8 mouse cellular contexts compared by ENCODE assay signal in genomic region chr17:71485791-71486230, GRCm38 (mm10). TPM values are rescaled to one million over a fixed set of nuclear protein-coding genes. Genes with fewer than 3 reads are reported as not detected.
DNase-seq lines count a peak whose midpoint lies in the region; ATAC-seq and TF ChIP-seq lines count a peak whose summit lies in the region.

No protein-coding gene starts in this region.

- TF ChIP-seq CTCF in bone marrow, adult 2 months (IDR thresholded peaks at IDR 0.05; ENCODE audit: control insufficient read depth, insufficient read depth, low read length), result no peak
- TF ChIP-seq CTCF in olfactory bulb, adult 2 months (IDR thresholded peaks at IDR 0.05; ENCODE audit: insufficient read depth, low read depth, low read length), result no peak

- H3K27ac ChIP-seq in forebrain, embryonic 13.5 days, result no peak overlapping the region
- H3K27ac ChIP-seq in forebrain, embryonic 10.5 days, result no peak overlapping the region
- peak overlapping the region; percentile 96 for H3K27ac ChIP-seq in bone marrow, adult 2 months (ENCODE audit: control insufficient read depth, insufficient read depth, low read depth, low read length, poor library complexity)
- H3K27ac ChIP-seq in liver, embryonic 12.5 days, result peak overlapping the region; percentile 55; the same call in 1 of the 2 replicates
- H3K27ac ChIP-seq in olfactory bulb, adult 2 months (ENCODE audit: insufficient read depth, low read depth, low read length), result peak overlapping the region; percentile 69; the same call in 1 of the 2 replicates

- H3K9me3 ChIP-seq in forebrain, embryonic 13.5 days (replicated peaks), result no peaks in the 10 kb centered on the region
- H3K9me3 ChIP-seq in forebrain, embryonic 10.5 days, result no peaks in the 10 kb centered on the region
- H3K9me3 ChIP-seq in liver, embryonic 12.5 days (replicated peaks), result no peaks in the 10 kb centered on the region

- H3K4me3 ChIP-seq in forebrain, embryonic 13.5 days, result no peak overlapping the region
- no peak overlapping the region for H3K4me3 ChIP-seq in forebrain, embryonic 10.5 days
- H3K4me3 ChIP-seq in bone marrow, adult 2 months (replicated peaks; ENCODE audit: control insufficient read depth, low read depth, low read length), result peak overlapping the region; percentile 59
- peak overlapping the region; percentile 43 for H3K4me3 ChIP-seq in liver, embryonic 12.5 days
- H3K4me3 ChIP-seq in olfactory bulb, adult 2 months (ENCODE audit: insufficient read depth, low read depth, low read length), result no peak overlapping the region

- H3K9ac ChIP-seq in forebrain, embryonic 13.5 days, result no peak overlapping the region
- H3K9ac ChIP-seq in liver, embryonic 12.5 days, result peak overlapping the region; percentile 57

- ATAC-seq in forebrain, embryonic 13.5 days, result no peak
- ATAC-seq in liver, embryonic 12.5 days, result no peak
- ATAC-seq in frontal cortex, adult (ENCODE audit: low TSS enrichment), result no peak

- H3K36me3 ChIP-seq in forebrain, embryonic 13.5 days (ENCODE audit: poor library complexity, severe bottlenecking), result no peaks in the 10 kb centered on the region
- no peaks in the 10 kb centered on the region for H3K36me3 ChIP-seq in forebrain, embryonic 10.5 days (replicated peaks)
- H3K36me3 ChIP-seq in liver, embryonic 12.5 days, result no peaks in the 10 kb centered on the region

- no peak for DNase-seq in forebrain, embryonic 10.5 days (ENCODE audit: extremely low spot score, low spot score)
- peak; percentile 14 for DNase-seq in heart, postnatal 4 days
- DNase-seq in adrenal gland, postnatal 10 days, result no peak

- 65% methylated on average over 12 of the region's 12 CpGs for WGBS in forebrain, embryonic 13.5 days
- WGBS in forebrain, embryonic 10.5 days, result 75% methylated on average over 12 of the region's 12 CpGs
- WGBS in bone marrow, adult 2 months, result under 1% methylated on average over 12 of the region's 12 CpGs
- 36% methylated on average over 12 of the region's 12 CpGs for WGBS in liver, embryonic 12.5 days (ENCODE audit: insufficient replicate concordance)
- 48% methylated on average over 12 of the region's 12 CpGs for WGBS in olfactory bulb, adult 2 months

- H3K27me3 ChIP-seq in forebrain, embryonic 13.5 days, result no peaks in the 10 kb centered on the region
- H3K27me3 ChIP-seq in forebrain, embryonic 10.5 days (ENCODE audit: poor library complexity, severe bottlenecking), result peaks cover 4% of the 10 kb centered on the region; the same call in 1 of the 2 replicates
- H3K27me3 ChIP-seq in liver, embryonic 12.5 days (replicated peaks), result no peaks in the 10 kb centered on the region; the same call in 1 of the 2 replicates

- TF ChIP-seq POLR2A in bone marrow, adult 2 months (IDR thresholded peaks at IDR 0.05; ENCODE audit: borderline replicate concordance, control insufficient read depth, low read depth, low read length), result no peak
- no peak for TF ChIP-seq POLR2A in olfactory bulb, adult 2 months (IDR thresholded peaks at IDR 0.05; ENCODE audit: insufficient read depth, low read depth, low read length)

- 0 out of 2 replicates have a peak, but pooled peaks cover 6% of the 10 kb centered on the region for H3K4me1 ChIP-seq in forebrain, embryonic 13.5 days
- peaks cover 19% of the 10 kb centered on the region for H3K4me1 ChIP-seq in forebrain, embryonic 10.5 days
- H3K4me1 ChIP-seq in bone marrow, adult 2 months (ENCODE audit: control insufficient read depth, insufficient read depth, low read length), result no peaks in the 10 kb centered on the region; the same call in 1 of the 2 replicates
- H3K4me1 ChIP-seq in liver, embryonic 12.5 days, result peaks cover 30% of the 10 kb centered on the region
- peaks cover 3% of the 10 kb centered on the region for H3K4me1 ChIP-seq in olfactory bulb, adult 2 months (ENCODE audit: control insufficient read depth, insufficient read depth, low read length)

- H3K4me2 ChIP-seq in forebrain, embryonic 13.5 days, result peak overlapping the region; percentile 5; the same call in 1 of the 2 replicates
- H3K4me2 ChIP-seq in liver, embryonic 12.5 days, result peak overlapping the region; percentile 65

RNA-seq across cellular contexts. Expression of gene Smchd1, which starts 10.7 kb away (rescaled TPM):
- 68.9 and 77.3 TPM in 2 replicates for polyA plus RNA-seq in forebrain, embryonic 13.5 days (2015; fragmentation: Nextera tagmentation; extraction: Ambion mirVana)
- polyA plus RNA-seq in forebrain, embryonic 10.5 days (2016; fragmentation: Nextera tagmentation; extraction: Ambion mirVana), result 80.0 and 83.1 TPM in 2 replicates
- polyA plus RNA-seq in bone marrow, adult 2 months (2011; ENCODE audit: insufficient read depth, insufficient read length, low replicate concordance, missing spikeins), result 27.5 and 35.0 TPM in 2 replicates
- 10 to 100 TPM; 33.8 to 36.2 TPM for total RNA-seq in heart, postnatal 4 days (2021)
- 49.4 and 50.1 TPM in 2 replicates for polyA plus RNA-seq in liver, embryonic 12.5 days (2016; fragmentation: Nextera tagmentation; extraction: Ambion mirVana)
- polyA plus RNA-seq in olfactory bulb, adult 2 months (2012; ENCODE audit: insufficient read depth, insufficient read length, low replicate concordance, missing spikeins), result 122 TPM in 1 of 2 replicates, not detected in the other
- 10 to 100 TPM; 32.9 to 43.5 TPM for total RNA-seq in adrenal gland, postnatal 10 days (2021)

RNA-seq across cellular contexts. Expression of gene Gm4707, which starts 26.1 kb away (rescaled TPM):
- polyA plus RNA-seq in forebrain, embryonic 13.5 days (2015; fragmentation: Nextera tagmentation; extraction: Ambion mirVana), result 2.8 and 4.0 TPM in 2 replicates
- polyA plus RNA-seq in forebrain, embryonic 10.5 days (2016; fragmentation: Nextera tagmentation; extraction: Ambion mirVana), result 5.8 and 6.9 TPM in 2 replicates
- polyA plus RNA-seq in bone marrow, adult 2 months (2011; ENCODE audit: insufficient read depth, insufficient read length, low replicate concordance, missing spikeins), result 27.1 and 29.6 TPM in 2 replicates
- 1 to 10 TPM; 1.2 to 2.9 TPM for total RNA-seq in heart, postnatal 4 days (2021)
- 1.7 and 2.8 TPM in 2 replicates for polyA plus RNA-seq in liver, embryonic 12.5 days (2016; fragmentation: Nextera tagmentation; extraction: Ambion mirVana)
- polyA plus RNA-seq in olfactory bulb, adult 2 months (2012; ENCODE audit: insufficient read depth, insufficient read length, low replicate concordance, missing spikeins), result not detected in 2 replicates
- total RNA-seq in adrenal gland, postnatal 10 days (2021), result 1 to 10 TPM; 1.7 to 3.3 TPM

RNA-seq across cellular contexts. Expression of gene Ndc80, which starts 40.8 kb away (rescaled TPM):
- polyA plus RNA-seq in forebrain, embryonic 13.5 days (2015; fragmentation: Nextera tagmentation; extraction: Ambion mirVana), result 44.7 and 45.9 TPM in 2 replicates
- polyA plus RNA-seq in forebrain, embryonic 10.5 days (2016; fragmentation: Nextera tagmentation; extraction: Ambion mirVana), result 66.9 and 72.7 TPM in 2 replicates
- polyA plus RNA-seq in bone marrow, adult 2 months (2011; ENCODE audit: insufficient read depth, insufficient read length, low replicate concordance, missing spikeins), result 32.9 and 34.0 TPM in 2 replicates
- total RNA-seq in heart, postnatal 4 days (2021), result 10 to 100 TPM; 21.3 to 25.3 TPM
- polyA plus RNA-seq in liver, embryonic 12.5 days (2016; fragmentation: Nextera tagmentation; extraction: Ambion mirVana), result 37.7 and 39.0 TPM in 2 replicates
- polyA plus RNA-seq in olfactory bulb, adult 2 months (2012; ENCODE audit: insufficient read depth, insufficient read length, low replicate concordance, missing spikeins), result not detected in 2 replicates
- total RNA-seq in adrenal gland, postnatal 10 days (2021), result 10 to 100 TPM in 1 of 2 experiments, 1 to 10 TPM in 1; 9.4 to 11.9 TPM

Comparison
In these comparisons a context has a peak if more than half of its experiments do, and no peak if none do; other contexts are left out.
1. H3K27ac ChIP-seq: peak in bone marrow, adult 2 months (single experiment), liver, embryonic 12.5 days (single experiment) and olfactory bulb, adult 2 months (single experiment); none in forebrain, embryonic 13.5 days (single experiment) and forebrain, embryonic 10.5 days (single experiment).
2. H3K4me3 ChIP-seq: peak in bone marrow, adult 2 months (single experiment) and liver, embryonic 12.5 days (single experiment); none in forebrain, embryonic 13.5 days (single experiment), forebrain, embryonic 10.5 days (single experiment) and olfactory bulb, adult 2 months (single experiment).